9 mouse cellular contexts compared by ENCODE assay signal in the genomic region with DNA sequence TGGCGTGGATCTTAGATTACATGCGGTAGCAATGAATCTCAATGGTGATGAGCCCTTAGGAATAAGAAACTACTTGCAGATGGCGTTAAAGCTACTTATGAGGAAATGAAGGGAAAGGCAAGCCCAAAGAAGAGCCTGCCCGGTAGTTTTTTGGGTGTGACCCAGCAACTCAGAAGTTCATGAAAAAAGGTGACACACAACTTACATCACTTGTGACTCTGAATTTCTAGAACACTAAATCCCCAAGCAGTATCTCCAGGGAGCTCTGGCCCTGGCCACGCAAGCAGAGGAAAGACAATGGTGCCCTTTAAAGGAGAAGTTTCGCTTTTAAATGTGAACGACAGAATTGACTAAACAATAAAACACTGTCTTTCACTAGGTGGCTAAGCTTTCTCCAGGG. TPM values are rescaled to one million over a fixed set of nuclear protein-coding genes. Genes with fewer than 3 reads are reported as not detected.
DNase-seq lines count a peak whose midpoint lies in the region; ATAC-seq and TF ChIP-seq lines count a peak whose summit lies in the region.
"Had no signal": no experiment of that assay in that cellular context is flagged by ENCODE, and none has a peak within 500 bp of the region (broad histone marks: within the 10 kb centered on the region; RNA-seq: fewer than 3 reads in every experiment).

No protein-coding gene starts in this region.

- ATAC-seq in heart, embryonic 16.5 days (replicated peaks; ENCODE audit: extremely low read depth, insufficient read depth, low FRiP score) = no peak
- no peak for ATAC-seq in forebrain, embryonic 16.5 days

- DNase-seq in heart, adult 11 months = no peak
- no peak for DNase-seq in ES-E14 (ENCODE audit: low read depth, low spot score)
- no peak for DNase-seq in urinary bladder, postnatal 14 days (ENCODE audit: low spot score)
- DNase-seq in cerebellum, adult 9-10 months = no peak
- no peak for DNase-seq in spleen, adult 12 weeks (ENCODE audit: low spot score)

- H3K4me2 ChIP-seq in heart, embryonic 16.5 days (ENCODE audit: low read depth, low read length) = peak overlapping the region; percentile 73
- H3K4me2 ChIP-seq in forebrain, embryonic 16.5 days (ENCODE audit: low read length) = peak overlapping the region; percentile 84

- H3K4me1 ChIP-seq in heart, embryonic 16.5 days (ENCODE audit: control insufficient read depth, insufficient read depth, low read length) = peaks cover 11% of the 10 kb centered on the region
- peaks cover 0 to 8% of the 10 kb centered on the region in 2 experiments; a peak in 1 of 4 replicates for H3K4me1 ChIP-seq in ES-E14 (ENCODE audit: control insufficient read depth in 2 of 2, insufficient read depth in 2 of 2, low read length in 2 of 2, poor library complexity in 1 of 2)
- H3K4me1 ChIP-seq in forebrain, embryonic 16.5 days (replicated peaks; ENCODE audit: control insufficient read depth, insufficient read depth, low read length) = peaks cover 24% of the 10 kb centered on the region

- in situ Hi-C loops in ES-E14 (cut with MboI; ENCODE audit: low sequenced_read_pairs in 2 of 2, unreplicated experiment in 2 of 2) = loop anchor here in 1 of 2 experiments (25.0 kb wide), 1 partner anchor 466 kb away; a partner anchor contains a TSS

- peak overlapping the region; percentile 61 for H3K4me3 ChIP-seq in heart, embryonic 16.5 days (ENCODE audit: low read length)
- H3K4me3 ChIP-seq in ES-E14 (ENCODE audit: insufficient read depth in 1 of 2, low read depth in 1 of 2, low read length in 2 of 2, poor library complexity in 1 of 2, severe bottlenecking in 1 of 2) (peak overlapping the region; percentile 54 to 67), macrophage (ENCODE audit: inconsistent target) (peak overlapping the region; percentile 91)
- H3K4me3 ChIP-seq in forebrain, embryonic 16.5 days (replicated peaks; ENCODE audit: low read length) = peak overlapping the region; percentile 84

- 14% methylated on average over 7 of the region's 7 CpGs for WGBS in heart, embryonic 16.5 days
- WGBS in forebrain, embryonic 16.5 days = 9% methylated on average over 7 of the region's 7 CpGs
- 5% methylated on average over 7 of the region's 7 CpGs for WGBS in macrophage (ENCODE audit: missing documents)

- H3K9me3 ChIP-seq in heart, embryonic 16.5 days (replicated peaks; ENCODE audit: control insufficient read depth, low read length) = no peaks in the 10 kb centered on the region
- H3K9me3 ChIP-seq in ES-E14 (ENCODE audit: control insufficient read depth, insufficient read depth, low read depth, low read length) = no peaks in the 10 kb centered on the region
- H3K9me3 ChIP-seq in forebrain, embryonic 16.5 days (ENCODE audit: control insufficient read depth, low read length) = no peaks in the 10 kb centered on the region

- peaks cover 85% of the 10 kb centered on the region for H3K79me2 ChIP-seq in macrophage (ENCODE audit: inconsistent target)

- no peaks in the 10 kb centered on the region for H3K27me3 ChIP-seq in heart, embryonic 16.5 days (ENCODE audit: control insufficient read depth, insufficient read depth, low read length)
- H3K27me3 ChIP-seq in forebrain, embryonic 16.5 days (replicated peaks; ENCODE audit: control insufficient read depth, insufficient read depth, low read length) = no peaks in the 10 kb centered on the region
- H3K27me3 ChIP-seq: Patski had no signal

- H3K9ac ChIP-seq in heart, embryonic 16.5 days (ENCODE audit: low read length) = peak overlapping the region; percentile 74
- H3K9ac ChIP-seq in ES-E14 (ENCODE audit: insufficient read depth, low read depth, low read length, poor library complexity, severe bottlenecking) = peak overlapping the region; percentile 41; the same call in 1 of the 2 replicates
- peak overlapping the region; percentile 70 for H3K9ac ChIP-seq in forebrain, embryonic 16.5 days (replicated peaks; ENCODE audit: low read depth, low read length)

- H3K36me3 ChIP-seq in heart, embryonic 16.5 days (ENCODE audit: control insufficient read depth, insufficient read depth) = peaks cover 33% of the 10 kb centered on the region
- H3K36me3 ChIP-seq in ES-E14 (ENCODE audit: control insufficient read depth, insufficient read depth, low read length, poor library complexity, severe bottlenecking) (peaks cover 48% of the 10 kb centered on the region), macrophage (ENCODE audit: inconsistent target) (peaks cover 39% of the 10 kb centered on the region)
- peaks cover 25% of the 10 kb centered on the region for H3K36me3 ChIP-seq in forebrain, embryonic 16.5 days (ENCODE audit: control insufficient read depth, insufficient read depth)

- peak overlapping the region; percentile 65 for H3K27ac ChIP-seq in heart, embryonic 16.5 days (ENCODE audit: low read length)
- H3K27ac ChIP-seq in ES-E14 (ENCODE audit: insufficient read depth, low read depth, low read length, poor library complexity, severe bottlenecking) (peak overlapping the region; percentile 41; the same call in 1 of the 2 replicates), macrophage (peak overlapping the region; percentile 71)
- H3K27ac ChIP-seq in forebrain, embryonic 16.5 days (ENCODE audit: low read length) = peak overlapping the region; percentile 89

TF ChIP-seq in ES-E14, 5 proteins besides CTCF, POLR2A, EP300 and RAD21:
- TF ChIP-seq ZC3H11A (IDR thresholded peaks at IDR 0.05; ENCODE audit: borderline replicate concordance, low read depth, low read length) = no peak
- TF ChIP-seq HCFC1 (IDR thresholded peaks at IDR 0.05; ENCODE audit: borderline replicate concordance, insufficient read depth, low read length) = no peak
- TF ChIP-seq CHD2 (IDR thresholded peaks at IDR 0.05; ENCODE audit: low read depth, low read length) = no peak
- TF ChIP-seq MAFK (IDR thresholded peaks at IDR 0.05; ENCODE audit: insufficient read depth, low read depth, low read length) = no peak
- TF ChIP-seq ZNF384 (IDR thresholded peaks at IDR 0.05; ENCODE audit: low read depth, low read length) = no peak
TF ChIP-seq in ES-E14: peak in this region for 0.

RNA-seq across cellular contexts. Expression of a gene that starts 0.6 kb away (rescaled TPM):
- 15.1 and 16.0 TPM in 2 replicates for polyA plus RNA-seq in heart, embryonic 16.5 days (2015; fragmentation: Nextera tagmentation; extraction: Ambion mirVana)
- total RNA-seq in ES-E14 (2012; rRNA removed) = 42.4 and 44.9 TPM in 2 replicates
- 29.1 and 32.1 TPM in 2 replicates for polyA plus RNA-seq in forebrain, embryonic 16.5 days (2015; fragmentation: Nextera tagmentation; extraction: Ambion mirVana)
- total RNA-seq in macrophage (2018; cell fraction: chromatin; rRNA removed) = 10 to 100 TPM; 10.2 to 50.2 (median 26.1) TPM
- total RNA-seq in macrophage (2018; cell fraction: cytosol; rRNA removed) = 10 to 100 TPM in 23 of 26 experiments, 1 to 10 TPM in 3; 6.6 to 19.1 (median 14.0) TPM
- total RNA-seq in macrophage (2018; cell fraction: nucleus; rRNA removed) = 10 to 100 TPM in 25 of 26 experiments, 1 to 10 TPM in 1; 9.6 to 40.8 (median 19.0) TPM
- polyA plus RNA-seq in macrophage (2018) = 16.4 to 25.2 TPM (median 21.2 TPM) in 3 replicates

RNA-seq across cellular contexts. Expression of a gene that starts 7.2 kb away (rescaled TPM):
- polyA plus RNA-seq in heart, embryonic 16.5 days (2015; fragmentation: Nextera tagmentation; extraction: Ambion mirVana) = 43.7 and 45.4 TPM in 2 replicates
- 31.5 and 38.8 TPM in 2 replicates for total RNA-seq in ES-E14 (2012; rRNA removed)
- 177 and 180 TPM in 2 replicates for polyA plus RNA-seq in forebrain, embryonic 16.5 days (2015; fragmentation: Nextera tagmentation; extraction: Ambion mirVana)
- total RNA-seq in macrophage (2018; cell fraction: chromatin; rRNA removed) = 10 to 100 TPM in 10 of 26 experiments, 1 to 10 TPM in 16; 2.6 to 18.1 (median 7.1) TPM
- 10 to 100 TPM; 12.3 to 36.9 (median 21.2) TPM for total RNA-seq in macrophage (2018; cell fraction: cytosol; rRNA removed)
- total RNA-seq in macrophage (2018; cell fraction: nucleus; rRNA removed) = 10 to 100 TPM in 19 of 26 experiments, 1 to 10 TPM in 7; 6.4 to 29.5 (median 12.6) TPM
- polyA plus RNA-seq in macrophage (2018) = 14.4 to 39.2 TPM (median 31.3 TPM) in 3 replicates

RNA-seq across cellular contexts. Expression of a gene that starts 7.3 kb away (rescaled TPM):
- 287 and 336 TPM in 2 replicates for polyA plus RNA-seq in heart, embryonic 16.5 days (2015; fragmentation: Nextera tagmentation; extraction: Ambion mirVana)
- 2,695 and 3,070 TPM in 2 replicates for total RNA-seq in ES-E14 (2012; rRNA removed)
- polyA plus RNA-seq in forebrain, embryonic 16.5 days (2015; fragmentation: Nextera tagmentation; extraction: Ambion mirVana) = 494 and 501 TPM in 2 replicates
- 100 to 1,000 TPM in 25 of 26 experiments, 10 to 100 TPM in 1; 96.9 to 251 (median 146) TPM for total RNA-seq in macrophage (2018; cell fraction: chromatin; rRNA removed)
- total RNA-seq in macrophage (2018; cell fraction: cytosol; rRNA removed) = 1,000 to 10,000 TPM in 6 of 26 experiments, 100 to 1,000 TPM in 20; 578 to 1,334 (median 737) TPM
- 100 to 1,000 TPM; 151 to 254 (median 182) TPM for total RNA-seq in macrophage (2018; cell fraction: nucleus; rRNA removed)
- polyA plus RNA-seq in macrophage (2018) = 1,034 to 1,136 TPM (median 1,099 TPM) in 3 replicates

RNA-seq across cellular contexts. Expression of a gene that starts 12.9 kb away (rescaled TPM):
- polyA plus RNA-seq in heart, embryonic 16.5 days (2015; fragmentation: Nextera tagmentation; extraction: Ambion mirVana) = 36.2 and 38.1 TPM in 2 replicates
- total RNA-seq in ES-E14 (2012; rRNA removed) = 32.3 and 35.8 TPM in 2 replicates
- 59.7 and 62.0 TPM in 2 replicates for polyA plus RNA-seq in forebrain, embryonic 16.5 days (2015; fragmentation: Nextera tagmentation; extraction: Ambion mirVana)
- total RNA-seq in macrophage (2018; cell fraction: chromatin; rRNA removed) = 100 to 1,000 TPM in 6 of 26 experiments, 10 to 100 TPM in 20; 41.8 to 130 (median 79.6) TPM
- 10 to 100 TPM; 17.6 to 34.4 (median 25.4) TPM for total RNA-seq in macrophage (2018; cell fraction: cytosol; rRNA removed)
- total RNA-seq in macrophage (2018; cell fraction: nucleus; rRNA removed) = 100 to 1,000 TPM in 1 of 26 experiments, 10 to 100 TPM in 25; 24.2 to 112 (median 63.8) TPM
- 25.6 to 50.5 TPM (median 36.1 TPM) in 3 replicates for polyA plus RNA-seq in macrophage (2018)

RNA-seq across cellular contexts. Expression of a gene that starts 13.0 kb away (rescaled TPM):
- polyA plus RNA-seq in heart, embryonic 16.5 days (2015; fragmentation: Nextera tagmentation; extraction: Ambion mirVana) = 46.8 and 47.6 TPM in 2 replicates
- total RNA-seq in ES-E14 (2012; rRNA removed) = 50.7 and 53.3 TPM in 2 replicates
- 69.9 and 82.1 TPM in 2 replicates for polyA plus RNA-seq in forebrain, embryonic 16.5 days (2015; fragmentation: Nextera tagmentation; extraction: Ambion mirVana)
- total RNA-seq in macrophage (2018; cell fraction: chromatin; rRNA removed) = 100 to 1,000 TPM in 5 of 26 experiments, 10 to 100 TPM in 21; 41.8 to 113 (median 78.7) TPM
- 10 to 100 TPM; 51.6 to 97.7 (median 81.3) TPM for total RNA-seq in macrophage (2018; cell fraction: cytosol; rRNA removed)
- total RNA-seq in macrophage (2018; cell fraction: nucleus; rRNA removed) = 100 to 1,000 TPM in 1 of 26 experiments, 10 to 100 TPM in 25; 43.1 to 104 (median 63.4) TPM
- 55.2 to 73.5 TPM (median 59.6 TPM) in 3 replicates for polyA plus RNA-seq in macrophage (2018)
